ENCODE assay signal across 11 mouse cellular contexts in genomic region chr6:119477686-119478310, GRCm38 (mm10). TPM values are rescaled to one million over a fixed set of nuclear protein-coding genes. Genes with fewer than 3 reads are reported as not detected.
A peak's percentile ranks its signal among the peaks of the same experiment; 100 is the strongest.
DNase-seq lines count a peak whose midpoint lies in the region; ATAC-seq lines count a peak whose summit lies in the region.
"Had no signal": no experiment of that assay in that cellular context is flagged by ENCODE, and none has a peak within 500 bp of the region (broad histone marks: within the 10 kb centered on the region; RNA-seq: fewer than 3 reads in every experiment).

No protein-coding gene starts in this region.

- peaks cover 17% of the 10 kb centered on the region for H3K4me1 ChIP-seq in forebrain, embryonic 15.5 days
- peaks cover 19% of the 10 kb centered on the region for H3K4me1 ChIP-seq in forebrain, embryonic 16.5 days (replicated peaks; ENCODE audit: control insufficient read depth, insufficient read depth, low read length)
- H3K4me1 ChIP-seq in kidney, embryonic 16.5 days (ENCODE audit: insufficient read depth, low read length): peaks cover 38% of the 10 kb centered on the region
- peaks cover 34% of the 10 kb centered on the region for H3K4me1 ChIP-seq in limb, embryonic 15.5 days

- no peak overlapping the region for H3K4me3 ChIP-seq in forebrain, embryonic 15.5 days
- H3K4me3 ChIP-seq in forebrain, embryonic 16.5 days (replicated peaks; ENCODE audit: low read length): no peak overlapping the region
- H3K4me3 ChIP-seq in kidney, embryonic 16.5 days (ENCODE audit: low read length): peak overlapping the region; percentile 7; the same call in 1 of the 2 replicates
- H3K4me3 ChIP-seq in limb, embryonic 15.5 days: no peak overlapping the region

- no peak overlapping the region for H3K27ac ChIP-seq in forebrain, embryonic 15.5 days (replicated peaks)
- H3K27ac ChIP-seq in forebrain, embryonic 16.5 days (ENCODE audit: low read length): no peak overlapping the region
- H3K27ac ChIP-seq in kidney, embryonic 16.5 days (ENCODE audit: low read length): peak overlapping the region; percentile 99
- H3K27ac ChIP-seq in limb, embryonic 15.5 days: peak overlapping the region; percentile 99; the same call in 1 of the 2 replicates

- H3K9me3 ChIP-seq in forebrain, embryonic 15.5 days: no peaks in the 10 kb centered on the region
- no peaks in the 10 kb centered on the region for H3K9me3 ChIP-seq in forebrain, embryonic 16.5 days (ENCODE audit: control insufficient read depth, low read length)
- H3K9me3 ChIP-seq in kidney, embryonic 16.5 days (ENCODE audit: low read length): no peaks in the 10 kb centered on the region
- H3K9me3 ChIP-seq in limb, embryonic 15.5 days: no peaks in the 10 kb centered on the region

- H3K9ac ChIP-seq in forebrain, embryonic 15.5 days (replicated peaks): peak overlapping the region; percentile 15; the same call in 1 of the 2 replicates
- no peak overlapping the region for H3K9ac ChIP-seq in forebrain, embryonic 16.5 days (replicated peaks; ENCODE audit: low read depth, low read length)
- H3K9ac ChIP-seq in kidney, embryonic 16.5 days (replicated peaks; ENCODE audit: low read length): 0 out of 2 replicates have a peak overlapping the region, but pooled peaks have one; percentile 9
- no peak overlapping the region for H3K9ac ChIP-seq in limb, embryonic 15.5 days

- ATAC-seq in forebrain, embryonic 15.5 days (replicated peaks): no peak
- no peak for ATAC-seq in forebrain, embryonic 16.5 days
- ATAC-seq in kidney, embryonic 16.5 days (ENCODE audit: low FRiP score, low TSS enrichment): no peak
- no peak for ATAC-seq in limb, embryonic 15.5 days (ENCODE audit: insufficient number of reproducible peaks, low FRiP score, low TSS enrichment, low read depth)

- 51% methylated on average over 13 of the region's 13 CpGs for WGBS in forebrain, embryonic 15.5 days
- 55% methylated on average over 13 of the region's 13 CpGs for WGBS in forebrain, embryonic 16.5 days
- WGBS in kidney, embryonic 16.5 days: 21% methylated on average over 13 of the region's 13 CpGs
- WGBS in limb, embryonic 15.5 days: 24% methylated on average over 13 of the region's 13 CpGs

- no peaks in the 10 kb centered on the region for H3K27me3 ChIP-seq in forebrain, embryonic 15.5 days
- H3K27me3 ChIP-seq in forebrain, embryonic 16.5 days (replicated peaks; ENCODE audit: control insufficient read depth, insufficient read depth, low read length): no peaks in the 10 kb centered on the region
- H3K27me3 ChIP-seq in kidney, embryonic 16.5 days (ENCODE audit: insufficient read depth, low read length): no peaks in the 10 kb centered on the region
- H3K27me3 ChIP-seq in limb, embryonic 15.5 days: no peaks in the 10 kb centered on the region

- H3K36me3 ChIP-seq in forebrain, embryonic 15.5 days: no peaks in the 10 kb centered on the region
- no peaks in the 10 kb centered on the region for H3K36me3 ChIP-seq in forebrain, embryonic 16.5 days (ENCODE audit: control insufficient read depth, insufficient read depth)
- 0 out of 2 replicates have a peak, but pooled peaks cover 3% of the 10 kb centered on the region for H3K36me3 ChIP-seq in kidney, embryonic 16.5 days (ENCODE audit: insufficient read depth, low read length)
- no peaks in the 10 kb centered on the region for H3K36me3 ChIP-seq in limb, embryonic 15.5 days

- no peak overlapping the region for H3K4me2 ChIP-seq in forebrain, embryonic 15.5 days (replicated peaks)
- H3K4me2 ChIP-seq in forebrain, embryonic 16.5 days (ENCODE audit: low read length): no peak overlapping the region
- H3K4me2 ChIP-seq in kidney, embryonic 16.5 days (replicated peaks; ENCODE audit: low read depth, low read length): peak overlapping the region; percentile 98
- H3K4me2 ChIP-seq in limb, embryonic 15.5 days: no peak overlapping the region; the same call in 1 of the 2 replicates

- no peak for DNase-seq in kidney, adult 18-20 months
- DNase-seq in NIH3T3 (ENCODE audit: low read depth): peak; percentile 13
- DNase-seq in urinary bladder, postnatal 25 days (ENCODE audit: low spot score): no peak
- no peak for DNase-seq in thymus, adult 18-20 months
- DNase-seq: B cell, adult 2 months; cerebellum, adult 11-12 months; forebrain, postnatal 0 days had no signal

RNA-seq across cellular contexts. Expression of gene Fbxl14, which starts 1.7 kb away (rescaled TPM):
- 3.7 and 4.0 TPM in 2 replicates for polyA plus RNA-seq in forebrain, embryonic 15.5 days (2015; fragmentation: Nextera tagmentation; extraction: Ambion mirVana)
- polyA plus RNA-seq in forebrain, embryonic 16.5 days (2015; fragmentation: Nextera tagmentation; extraction: Ambion mirVana): 3.1 and 3.3 TPM in 2 replicates
- polyA plus RNA-seq in kidney, embryonic 16.5 days (2015; fragmentation: Nextera tagmentation; extraction: Ambion mirVana): 5.0 and 5.1 TPM in 2 replicates
- 3.5 and 3.8 TPM in 2 replicates for polyA plus RNA-seq in limb, embryonic 15.5 days (2015; fragmentation: Nextera tagmentation; extraction: Ambion mirVana)

Comparison
In these comparisons a context has a peak if more than half of its experiments do, and no peak if none do; other contexts are left out.
1. H3K9ac ChIP-seq: peak in forebrain, embryonic 15.5 days (single experiment) and kidney, embryonic 16.5 days (single experiment); none in forebrain, embryonic 16.5 days (single experiment) and limb, embryonic 15.5 days (single experiment).
2. H3K27ac ChIP-seq: peak in kidney, embryonic 16.5 days (single experiment) and limb, embryonic 15.5 days (single experiment); none in forebrain, embryonic 15.5 days (single experiment) and forebrain, embryonic 16.5 days (single experiment).